Mouse (Mus musculus) kidney, adult 2 months (tissue): ENCODE measurements around the gene Zfp945. TPM values are rescaled to one million over a fixed set of nuclear protein-coding genes. Genes with fewer than 3 reads are reported as not detected.

ENCODE experiments used
- DNase-seq: peaks from one replicate; pipeline ENCODE4 v3.0.0; 2021
- H3K27ac ChIP-seq: fragments of 200-500 bp; 2 replicates; pipeline ENCODE4 v1.5.1; 2012; ENCODE audit warnings: low read depth, low read length, control low read depth, inconsistent platforms; ENCODE audit not compliant: insufficient read depth
- H3K27me3 ChIP-seq: fragments of 200-500 bp; replicated peaks from 2 replicates; pipeline ENCODE4 v1.6.1; 2012; ENCODE audit warnings: mild to moderate bottlenecking, moderate library complexity, low read length, inconsistent platforms; ENCODE audit not compliant: control insufficient read depth, insufficient read depth
- H3K36me3 ChIP-seq: fragments of 200-500 bp; 2 replicates; pipeline ENCODE4 v1.6.1; 2012; ENCODE audit warnings: mild to moderate bottlenecking, moderate library complexity, low read length, inconsistent platforms; ENCODE audit not compliant: control insufficient read depth, insufficient read depth
- H3K4me1 ChIP-seq: fragments of 200-500 bp; 2 replicates; pipeline ENCODE4 v1.6.1; 2011; ENCODE audit warnings: low read length; ENCODE audit not compliant: control insufficient read depth, insufficient read depth
- H3K4me3 ChIP-seq: fragments of 200-500 bp; 2 replicates; pipeline ENCODE4 v1.5.1; 2011; ENCODE audit warnings: mild to moderate bottlenecking, low read depth, low read length, control low read depth; ENCODE audit not compliant: insufficient read depth
- CTCF ChIP-seq: fragments of 200-500 bp; conservative IDR thresholded peaks from 2 replicates; pipeline ENCODE4 v1.5.1; 2011; ENCODE audit warnings: low read depth, mild to moderate bottlenecking, control low read depth, low read length, moderate library complexity, mixed read lengths; ENCODE audit not compliant: insufficient read depth, insufficient read length
- POLR2A ChIP-seq: fragments of 200-500 bp; IDR thresholded peaks from one replicate; pipeline ENCODE4 v1.6.1; 2011; ENCODE audit warnings: low read depth, low read length, control low read depth
- WGBS: fragments of 180-500 bp; shearing (Covaris S2); methylation state at CpG from one replicate; pipeline ENCODE4 v1.1.7; 2018; 5-methylcytosine and 5-hydroxymethylcytosine counted together
- polyA plus RNA-seq: library from polyadenylated mRNA; depleted of rRNA; stranded (reverse); fragments of >200 nt; gene quantifications from 2 replicates; pipeline ENCODE4 v1.2.3, GENCODE M21; 2012; rRNA removed

Zfp945 gene
- polyA plus RNA-seq, 1 experiment = 2.0 TPM

- DNase-seq = no peak
- H3K27ac ChIP-seq = no peak overlapping the region
- no peaks in the 10 kb centered on the region for H3K4me1 ChIP-seq
- H3K36me3 ChIP-seq = no peaks in the 10 kb centered on the region
- 49% methylated on average over 4 of the region's 4 CpGs for WGBS
- no peaks in the 10 kb centered on the region for H3K27me3 ChIP-seq
- TF ChIP-seq POLR2A (no peak), CTCF (no peak)
- no peak overlapping the region for H3K4me3 ChIP-seq
These were observed 45.8 kb downstream of the Zfp945 start for GRCm38 (mm10) chr17:22821166-22821565.

DNA sequence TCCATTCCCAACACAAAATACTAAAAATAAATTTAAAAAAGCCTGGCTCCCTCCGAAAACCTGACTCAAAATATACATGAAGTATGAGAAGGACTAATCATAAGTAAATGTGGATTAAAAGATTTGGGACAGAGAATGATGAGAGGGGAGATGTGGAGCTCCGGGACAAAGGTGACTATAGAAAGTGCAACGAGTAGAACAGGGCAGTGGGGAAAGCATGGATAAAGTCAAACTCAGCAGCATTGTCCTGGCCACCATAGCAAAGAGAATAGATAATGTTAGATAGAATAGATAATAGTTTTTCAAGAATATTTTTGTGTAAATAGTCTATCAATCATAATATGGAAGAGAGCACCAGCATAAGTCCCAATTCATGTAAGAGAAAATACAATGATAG lies 48.7 kb downstream of the Zfp945 start:
- H3K27ac ChIP-seq = no peak overlapping the region
- 69% methylated on average over 3 of the region's 3 CpGs for WGBS
- no peaks in the 10 kb centered on the region for H3K4me1 ChIP-seq
- no peak overlapping the region for H3K4me3 ChIP-seq
- no peak for TF ChIP-seq CTCF
- TF ChIP-seq POLR2A = no peak
- H3K27me3 ChIP-seq = no peaks in the 10 kb centered on the region
- no peaks in the 10 kb centered on the region for H3K36me3 ChIP-seq
- DNase-seq = no peak

GRCm38 (mm10) chr17:22817471-22818198 lies 49.3 kb downstream of the Zfp945 start:
- H3K36me3 ChIP-seq = no peaks in the 10 kb centered on the region
- H3K4me1 ChIP-seq = no peaks in the 10 kb centered on the region
- peak; percentile 84 for DNase-seq
- H3K4me3 ChIP-seq = peak overlapping the region; percentile 97
- 2% methylated on average over 28 of the region's 28 CpGs for WGBS
- H3K27me3 ChIP-seq = no peaks in the 10 kb centered on the region
- TF ChIP-seq CTCF = no peak
- TF ChIP-seq POLR2A = no peak
- H3K27ac ChIP-seq = peak overlapping the region; percentile 74

DNA sequence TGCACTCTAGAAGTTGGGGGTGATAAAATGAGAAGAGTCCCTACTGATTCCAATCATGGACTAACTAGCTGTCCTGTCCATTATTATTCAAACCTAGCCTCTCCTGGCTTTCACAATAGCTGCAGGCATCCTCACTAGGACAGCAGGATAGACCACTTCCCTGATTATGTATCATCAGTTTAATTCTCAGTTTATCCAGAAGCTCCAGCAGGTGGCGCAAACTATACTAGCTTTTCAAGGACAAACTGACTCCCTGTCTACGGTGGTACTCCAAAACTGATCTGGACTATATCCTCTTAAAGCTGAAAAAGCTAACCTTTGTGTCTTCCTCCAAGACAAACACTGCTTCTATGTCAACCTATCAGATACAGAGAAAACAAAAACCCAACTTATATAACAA lies 67.2 kb downstream of the Zfp945 start:
- Histone ChIP-seq H3K36me3 (no peaks in the 10 kb centered on the region; the same call in 1 of the 2 replicates), H3K27me3 (no peaks in the 10 kb centered on the region), H3K4me1 (no peaks in the 10 kb centered on the region), H3K27ac (no peak overlapping the region), H3K4me3 (no peak overlapping the region)
- peak; percentile 3 for DNase-seq
- WGBS = 73% methylated on average over 2 of the region's 2 CpGs
- TF ChIP-seq POLR2A = no peak
- TF ChIP-seq CTCF = no peak

Other genes starting within 250 kb of the Zfp945 start
- gene Vmn2r113, start 75.8 kb upstream of the Zfp945 start, polyA plus RNA-seq = not detected in 2 replicates
- gene Vmn2r-ps130, start 194.0 kb upstream of the Zfp945 start, polyA plus RNA-seq = not detected in 2 replicates